Mouse (Mus musculus): ENCODE measurements around the gene Psenen. TPM values are rescaled to one million over a fixed set of nuclear protein-coding genes. Genes with fewer than 3 reads are reported as not detected.
A peak's percentile ranks its signal among the peaks of the same experiment; 100 is the strongest.

Gene Psenen
- polyA plus RNA-seq, 1 experiment from 2014 or later, result 204 TPM

- peak; percentile 31 for DNase-seq (ENCODE audit: low spot score)
Observed at GRCm38 (mm10) chr7:30556894-30557536, 6.4 kb downstream of the Psenen start.

GRCm38 (mm10) chr7:30553810-30554584, 9.4 kb downstream of the Psenen start:
- no peak for DNase-seq (ENCODE audit: low spot score)

GRCm38 (mm10) chr7:30553021-30553589, 10.3 kb downstream of the Psenen start:
- DNase-seq (ENCODE audit: low spot score), result peak; percentile 33

- peak; percentile 98 for DNase-seq (ENCODE audit: low spot score)
Observed at GRCm38 (mm10) chr7:30552102-30553020, 11.1 kb downstream of the Psenen start, which contains the start of the genes Hspb6 and Proser3. TSS of gene Hspb6 (plus strand) at chr7:30552178. TSS of gene Proser3 (minus strand) at chr7:30552299.

GRCm38 (mm10) chr7:30551445-30552101, 11.9 kb downstream of the Psenen start:
- no peak for DNase-seq (ENCODE audit: low spot score)

GRCm38 (mm10) chr7:30550603-30551002, 12.8 kb downstream of the Psenen start:
- no peak for DNase-seq (ENCODE audit: low spot score)

- DNase-seq (ENCODE audit: low spot score), result no peak
Observed at GRCm38 (mm10) chr7:30549880-30550279, 13.5 kb downstream of the Psenen start.

GRCm38 (mm10) chr7:30544327-30544726, 19.1 kb downstream of the Psenen start:
- no peak for DNase-seq (ENCODE audit: low spot score)

GRCm38 (mm10) chr7:30540572-30540971, 22.9 kb downstream of the Psenen start:
- DNase-seq (ENCODE audit: low spot score), result no peak

GRCm38 (mm10) chr7:30534633-30535577, 28.5 kb downstream of the Psenen start, which contains the start of gene Arhgap33:
TSS of gene Arhgap33 (minus strand) at chr7:30535060.
- peak; percentile 99 for DNase-seq (ENCODE audit: low spot score)

GRCm38 (mm10) chr7:30533941-30534632, 29.3 kb downstream of the Psenen start:
- DNase-seq (ENCODE audit: low spot score), result no peak

GRCm38 (mm10) chr7:30532931-30533330, 30.5 kb downstream of the Psenen start:
- no peak for DNase-seq (ENCODE audit: low spot score)

GRCm38 (mm10) chr7:30531291-30531815, 32.1 kb downstream of the Psenen start:
- DNase-seq (ENCODE audit: low spot score), result no peak

GRCm38 (mm10) chr7:30526981-30527380, 36.4 kb downstream of the Psenen start:
- DNase-seq (ENCODE audit: low spot score), result no peak

- DNase-seq (ENCODE audit: low spot score), result no peak
Observed at GRCm38 (mm10) chr7:30526399-30526798, 37.0 kb downstream of the Psenen start.

GRCm38 (mm10) chr7:30525954-30526353, 37.5 kb downstream of the Psenen start:
- peak; percentile 21 for DNase-seq (ENCODE audit: low spot score)

GRCm38 (mm10) chr7:30524487-30524886, 38.9 kb downstream of the Psenen start:
- DNase-seq (ENCODE audit: low spot score), result no peak

GRCm38 (mm10) chr7:30522871-30523270, 40.6 kb downstream of the Psenen start:
- DNase-seq (ENCODE audit: low spot score), result no peak

Data from thymus, postnatal 0 days (tissue).